Mouse (Mus musculus): Measurements from ENCODE around the gene Mogs.

Gene Mogs

GRCm38 (mm10) chr6:83115011-83115671 is at the start of gene Mogs:
Gene Mogs, plus strand, starts transcription at chr6:83115496.
- peak; percentile 96 to 97 for DNase-seq

GRCm38 (mm10) chr6:83065995-83066394 is 49.3 kb upstream of the Mogs start:
- DNase-seq = no peak

- DNase-seq = no peak
Observed at GRCm38 (mm10) chr6:83066441-83066840, 48.9 kb upstream of the Mogs start.

- DNase-seq = no peak
Observed at GRCm38 (mm10) chr6:83068221-83068620, 47.1 kb upstream of the Mogs start.

- DNase-seq = peak in 1 of 2 experiments; percentile 58
Observed at GRCm38 (mm10) chr6:83068706-83069487, 46.4 kb upstream of the Mogs start.

GRCm38 (mm10) chr6:83069488-83070246 is 45.6 kb upstream of the Mogs start:
- peak in 1 of 2 experiments; percentile 47 for DNase-seq

- DNase-seq = no peak
Observed at GRCm38 (mm10) chr6:83070247-83070310, 45.2 kb upstream of the Mogs start, which contains the start of gene Tlx2. Gene Tlx2, minus strand, starts transcription at chr6:83070293.

GRCm38 (mm10) chr6:83070311-83071219 is 44.7 kb upstream of the Mogs start:
- DNase-seq = peak; percentile 46 to 71

- no peak for DNase-seq
Observed at GRCm38 (mm10) chr6:83071220-83071619, 44.1 kb upstream of the Mogs start.

GRCm38 (mm10) chr6:83074979-83075378 is 40.3 kb upstream of the Mogs start:
- peak in 1 of 2 experiments; percentile 37 for DNase-seq

- peak in 1 of 2 experiments; percentile 67 for DNase-seq
Observed at GRCm38 (mm10) chr6:83077630-83078323, 37.5 kb upstream of the Mogs start, which contains the start of gene Pcgf1. Gene Pcgf1, plus strand, starts transcription at chr6:83077869.

- peak; percentile 100 for DNase-seq
Observed at GRCm38 (mm10) chr6:83078324-83078858, 36.9 kb upstream of the Mogs start.

GRCm38 (mm10) chr6:83080210-83080609 is 35.1 kb upstream of the Mogs start:
- DNase-seq = no peak

- DNase-seq = no peak
Observed at GRCm38 (mm10) chr6:83083497-83083896, 31.8 kb upstream of the Mogs start.

- DNase-seq = peak; percentile 18 to 26
Observed at GRCm38 (mm10) chr6:83084477-83084876, 30.8 kb upstream of the Mogs start.

- DNase-seq = peak; percentile 34 to 49
Observed at GRCm38 (mm10) chr6:83086121-83087035, 28.9 kb upstream of the Mogs start, which contains the start of gene Lbx2. Gene Lbx2, plus strand, starts transcription at chr6:83086367.

- DNase-seq = peak; percentile 44 to 64
Observed at GRCm38 (mm10) chr6:83087205-83087925, 27.9 kb upstream of the Mogs start.

- no peak for DNase-seq
Observed at GRCm38 (mm10) chr6:83087926-83088260, 27.4 kb upstream of the Mogs start.

- peak; percentile 71 to 75 for DNase-seq
Observed at GRCm38 (mm10) chr6:83092416-83093127, 22.7 kb upstream of the Mogs start.
